Mouse (Mus musculus): ENCODE results near the gene Glo1.

GRCm38 (mm10) chr17:30662131-30662530 lies 35.5 kb upstream of the Glo1 start:
- TF ChIP-seq POLR2A (IDR thresholded peaks at IDR 0.05; ENCODE audit: insufficient read depth, low read depth, low read length) (no peak), CTCF (IDR thresholded peaks at IDR 0.05; ENCODE audit: insufficient read depth, low read depth, low read length) (no peak)
